Mouse (Mus musculus) neural tube, embryonic 14.5 days (tissue): ENCODE measurements around the gene Aldh1l1. TPM values are rescaled to one million over a fixed set of nuclear protein-coding genes. Genes with fewer than 3 reads are reported as not detected.

ENCODE experiments used
- ATAC-seq: fragments of 200-750 bp; cut with Nextera tagmentation; 2 replicates; pipeline ENCODE4 v1.8.0; 2017; ENCODE audit warnings: low read depth, mild to moderate bottlenecking, moderate TSS enrichment, moderate library complexity
- H3K27ac ChIP-seq: fragments of 300-500 bp; sonication (generic); 2 replicates; pipeline ENCODE4 v1.5.1; 2014; ENCODE audit warnings: low read depth, mild to moderate bottlenecking, control low read depth, low read length, moderate library complexity, mixed read lengths
- H3K27me3 ChIP-seq: fragments of 300-500 bp; sonication (generic); 2 replicates; pipeline ENCODE4 v1.6.1; 2014; ENCODE audit warnings: low read length; ENCODE audit not compliant: control insufficient read depth, insufficient read depth
- H3K36me3 ChIP-seq: fragments of 300-500 bp; sonication (generic); 2 replicates; pipeline ENCODE4 v1.6.1; 2014; ENCODE audit warnings: low read length, mixed read lengths; ENCODE audit not compliant: control insufficient read depth, insufficient read depth
- H3K4me1 ChIP-seq: fragments of 300-500 bp; sonication (generic); 2 replicates; pipeline ENCODE4 v1.6.1; 2014; ENCODE audit warnings: low read length; ENCODE audit not compliant: control insufficient read depth, insufficient read depth
- H3K4me2 ChIP-seq: fragments of 300-500 bp; sonication (generic); 2 replicates; pipeline ENCODE4 v1.6.1; 2014; ENCODE audit warnings: mild to moderate bottlenecking, low read depth, low read length, control low read depth
- H3K4me3 ChIP-seq: fragments of 300-500 bp; sonication (generic); 2 replicates; pipeline ENCODE4 v1.5.1; 2014; ENCODE audit warnings: low read depth, low read length, control low read depth, mixed read lengths
- H3K9ac ChIP-seq: fragments of 300-500 bp; sonication (generic); replicated peaks from 2 replicates; pipeline ENCODE4 v1.6.1; 2014; ENCODE audit warnings: low read depth, mild to moderate bottlenecking, control low read depth, low read length, mixed read lengths
- H3K9me3 ChIP-seq: fragments of 300-500 bp; sonication (generic); 2 replicates; pipeline ENCODE4 v1.6.1; 2016; ENCODE audit warnings: low read length; ENCODE audit not compliant: control insufficient read depth
- WGBS: fragments of 180-500 bp; shearing (Covaris S2); extraction: QIAGEN DNeasy Blood & Tissue Kit; methylation state at CpG from one replicate; pipeline ENCODE4 v1.1.7; 2014; 5-methylcytosine and 5-hydroxymethylcytosine counted together
- polyA plus RNA-seq: library from polyadenylated mRNA; unstranded; fragments of >200 nt; fragmentation: Nextera tagmentation; extraction: Ambion mirVana; gene quantifications from 2 replicates; pipeline ENCODE4 v1.2.1, GENCODE M21; 2014

Gene Aldh1l1
- polyA plus RNA-seq: 53.3 and 53.5 TPM in 2 replicates

DNA sequence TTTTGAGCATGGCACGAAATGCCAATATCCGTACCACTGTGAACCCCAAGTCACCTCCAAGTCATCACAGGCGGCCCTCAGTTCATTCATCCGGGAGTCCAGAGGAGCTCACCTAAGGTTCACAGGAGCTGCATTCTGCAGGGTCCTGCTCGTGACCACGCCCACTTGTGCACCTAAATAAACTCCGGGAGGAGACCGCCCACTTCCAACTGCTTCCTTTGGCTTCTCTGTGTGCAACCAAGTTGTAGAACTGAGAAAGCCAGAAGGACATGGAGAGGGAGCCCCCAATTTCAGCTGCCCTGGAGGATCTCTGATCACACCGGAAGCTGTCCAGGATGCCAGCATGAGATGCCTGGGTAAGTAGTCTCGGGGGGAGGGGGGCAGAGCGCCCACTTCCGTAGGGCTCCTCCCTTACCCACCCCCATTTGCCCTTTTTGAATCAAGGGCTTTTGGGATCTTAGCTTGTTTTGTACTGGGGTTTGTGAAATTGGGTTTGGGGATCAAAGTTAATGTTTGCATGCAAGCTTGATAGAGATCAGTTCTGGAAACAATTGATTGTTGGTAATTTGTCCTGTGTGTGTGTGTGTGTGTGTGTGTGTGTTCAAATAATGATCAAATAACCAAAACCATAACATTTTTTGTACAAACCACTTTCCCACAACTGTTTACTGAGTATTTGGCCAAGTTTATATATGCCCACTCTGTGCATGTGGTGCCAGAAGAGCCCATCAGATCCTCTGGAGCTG lies at the start of gene Aldh1l1:
Gene Aldh1l1, plus strand, starts transcription at position 252 of the 746 bp plus-strand sequence.
- Histone ChIP-seq H3K9me3 (no peaks in the 10 kb centered on the region), H3K9ac (no peak within 1 kb of the TSS), H3K27me3 (no peaks in the 10 kb centered on the region), H3K4me1 (no peaks in the 10 kb centered on the region), H3K36me3 (no peaks in the 10 kb centered on the region), H3K27ac (no peak within 1 kb of the TSS), H3K4me3 (no peak within 1 kb of the TSS), H3K4me2 (no peak within 1 kb of the TSS)
- no peak for ATAC-seq
- WGBS: 84% methylated on average over 12 of the region's 12 CpGs

DNA sequence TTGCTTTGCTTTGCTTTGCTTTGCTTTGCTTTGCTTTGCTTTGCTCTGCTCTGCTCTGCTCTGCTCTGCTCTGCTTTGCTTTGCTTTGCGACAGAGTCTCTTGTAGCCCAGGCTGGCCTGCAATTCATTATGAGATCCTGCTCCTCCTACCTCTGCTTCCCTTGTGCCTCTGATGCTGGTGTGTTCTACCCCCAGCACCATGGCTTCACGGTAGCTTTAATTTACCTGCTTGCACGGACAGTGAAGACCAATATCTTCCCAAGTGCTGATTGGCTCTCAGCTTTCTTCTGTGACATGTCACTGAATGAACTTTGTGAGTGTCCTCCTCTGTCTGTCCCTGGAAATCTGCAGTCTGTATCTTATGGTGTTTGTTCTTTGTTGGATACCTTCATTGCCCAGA lies 49.2 kb upstream of the Aldh1l1 start:
- WGBS: 92% methylated on average over 3 of the region's 3 CpGs
- Histone ChIP-seq H3K27me3 (no peaks in the 10 kb centered on the region), H3K9ac (no peak overlapping the region), H3K4me1 (no peaks in the 10 kb centered on the region), H3K9me3 (no peaks in the 10 kb centered on the region), H3K27ac (no peak overlapping the region), H3K4me2 (no peak overlapping the region), H3K4me3 (no peak overlapping the region), H3K36me3 (no peaks in the 10 kb centered on the region)
- ATAC-seq: no peak

DNA sequence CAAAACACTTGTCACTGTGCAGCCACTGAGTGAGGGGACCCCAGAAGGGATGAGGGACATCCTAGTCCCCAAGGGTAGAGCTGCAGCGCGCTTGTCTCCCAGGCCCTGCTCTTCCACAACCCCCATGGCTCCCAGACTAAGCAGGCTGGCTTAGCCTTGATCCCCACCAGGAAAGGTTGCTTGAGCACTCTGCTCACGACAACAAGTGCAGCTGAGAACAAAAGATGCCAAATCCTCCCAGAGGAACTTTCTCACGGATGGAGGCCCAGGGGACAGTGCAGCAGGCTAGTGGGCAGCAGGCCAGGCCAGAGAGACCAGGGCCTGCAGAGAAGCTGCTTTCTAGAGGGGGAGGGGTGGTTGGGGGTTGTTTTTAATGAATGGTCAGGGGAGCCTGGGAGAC lies 39.3 kb upstream of the Aldh1l1 start:
- Histone ChIP-seq H3K27me3 (no peaks in the 10 kb centered on the region), H3K36me3 (no peaks in the 10 kb centered on the region), H3K27ac (peak overlapping the region; percentile 60; the same call in 1 of the 2 replicates), H3K9me3 (no peaks in the 10 kb centered on the region), H3K4me2 (no peak overlapping the region), H3K4me1 (peaks cover 4% of the 10 kb centered on the region; the same call in 1 of the 2 replicates), H3K9ac (no peak overlapping the region), H3K4me3 (no peak overlapping the region)
- peak; percentile 79 for ATAC-seq
- WGBS: 39% methylated on average over 4 of the region's 4 CpGs

DNA sequence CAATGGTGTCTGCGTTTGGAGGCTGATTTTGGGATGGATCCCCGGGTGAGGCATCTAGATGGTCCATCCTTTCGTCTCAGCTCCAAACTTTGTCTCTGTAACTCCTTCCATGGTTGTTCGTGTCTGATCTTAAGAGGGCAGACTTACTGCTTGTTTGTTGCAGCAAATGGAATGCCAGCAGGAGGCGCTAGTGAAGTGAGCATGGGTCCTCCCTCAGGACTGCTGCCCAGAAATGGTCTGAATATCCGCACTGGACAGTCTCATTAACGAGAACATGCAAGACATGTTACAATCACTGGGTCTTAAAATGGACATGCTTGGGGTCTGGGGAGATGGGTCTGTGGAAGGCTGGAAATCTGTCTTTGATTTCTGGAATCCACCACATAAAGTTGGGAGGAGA lies 36.0 kb upstream of the Aldh1l1 start:
- no peak overlapping the region for H3K27ac ChIP-seq
- WGBS: 29% methylated on average over 7 of the region's 7 CpGs
- peaks cover 4% of the 10 kb centered on the region; the same call in 1 of the 2 replicates for H3K4me1 ChIP-seq
- no peak overlapping the region for H3K9ac ChIP-seq
- H3K36me3 ChIP-seq: no peaks in the 10 kb centered on the region
- H3K9me3 ChIP-seq: no peaks in the 10 kb centered on the region
- H3K4me3 ChIP-seq: no peak overlapping the region
- ATAC-seq: no peak
- H3K4me2 ChIP-seq: no peak overlapping the region
- no peaks in the 10 kb centered on the region for H3K27me3 ChIP-seq

DNA sequence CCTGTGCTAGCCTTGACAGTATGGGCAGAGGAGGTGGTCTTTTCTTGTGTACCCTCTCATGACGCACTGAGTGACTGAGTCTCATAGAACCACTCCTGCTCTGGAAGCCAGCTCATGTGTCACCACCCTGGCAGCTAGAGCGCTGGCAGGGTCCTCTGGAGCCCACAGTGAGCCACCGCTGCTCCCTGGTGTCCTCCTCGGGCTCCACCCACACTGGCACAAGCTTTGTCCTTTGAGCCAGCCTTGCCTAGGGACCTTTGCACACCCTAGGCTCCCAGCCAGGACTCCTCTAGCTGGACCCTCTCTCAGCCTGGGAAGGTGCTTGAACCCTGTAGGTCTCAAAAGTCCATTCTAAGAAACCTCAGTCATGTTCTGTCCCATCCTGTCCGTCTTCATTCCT lies 35.5 kb upstream of the Aldh1l1 start:
- Histone ChIP-seq H3K9ac (no peak overlapping the region), H3K4me2 (no peak overlapping the region), H3K4me3 (no peak overlapping the region), H3K27me3 (no peaks in the 10 kb centered on the region), H3K27ac (no peak overlapping the region), H3K36me3 (no peaks in the 10 kb centered on the region), H3K9me3 (no peaks in the 10 kb centered on the region), H3K4me1 (peaks cover 4% of the 10 kb centered on the region; the same call in 1 of the 2 replicates)
- WGBS: 76% methylated on average over 5 of the region's 5 CpGs
- no peak for ATAC-seq

DNA sequence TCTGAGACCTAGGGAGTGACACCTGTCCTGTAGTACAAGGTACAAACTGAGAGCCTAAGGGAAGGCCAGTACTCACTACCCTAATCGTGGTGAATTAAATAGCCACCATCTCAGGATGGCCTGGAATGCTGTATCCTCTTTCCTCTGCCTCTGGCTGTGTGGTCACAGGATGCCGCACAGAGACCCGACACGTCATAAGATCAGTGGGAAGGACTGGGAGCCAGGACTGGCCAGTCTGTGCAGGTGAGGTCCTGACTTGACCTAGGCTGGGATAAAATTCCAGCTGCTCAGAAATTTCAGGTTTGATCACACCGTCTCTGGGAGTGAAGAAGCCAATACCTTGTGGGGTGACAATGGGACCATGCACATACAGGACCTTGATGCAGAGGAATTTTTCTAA lies 34.7 kb upstream of the Aldh1l1 start:
- H3K4me1 ChIP-seq: peaks cover 4% of the 10 kb centered on the region; the same call in 1 of the 2 replicates
- H3K9ac ChIP-seq: no peak overlapping the region
- H3K9me3 ChIP-seq: no peaks in the 10 kb centered on the region
- H3K4me3 ChIP-seq: no peak overlapping the region
- no peak overlapping the region for H3K27ac ChIP-seq
- WGBS: 89% methylated on average over 5 of the region's 5 CpGs
- no peaks in the 10 kb centered on the region for H3K36me3 ChIP-seq
- no peak for ATAC-seq
- no peak overlapping the region for H3K4me2 ChIP-seq
- no peaks in the 10 kb centered on the region for H3K27me3 ChIP-seq

DNA sequence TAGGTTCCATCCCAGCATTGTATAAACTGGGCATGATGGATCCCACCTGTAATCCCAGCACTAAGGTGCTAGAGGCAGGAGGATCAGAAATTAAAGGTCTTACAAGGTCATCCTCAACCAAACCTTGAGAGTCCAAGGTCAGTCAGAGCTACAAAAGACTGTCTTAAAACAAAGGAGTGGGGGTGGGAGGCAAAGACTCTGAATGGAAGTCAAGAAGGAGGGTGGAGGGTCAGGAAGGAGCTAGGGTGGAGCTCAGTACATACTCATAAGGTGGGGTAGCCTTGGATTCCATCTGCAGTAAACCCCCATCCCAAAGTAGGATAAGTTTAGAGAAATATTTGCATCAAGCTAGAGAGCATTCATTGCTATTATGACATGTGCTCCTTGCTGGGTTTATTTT lies 33.6 kb upstream of the Aldh1l1 start:
- no peaks in the 10 kb centered on the region for H3K27me3 ChIP-seq
- no peak overlapping the region for H3K4me3 ChIP-seq
- H3K9ac ChIP-seq: no peak overlapping the region
- no peaks in the 10 kb centered on the region; the same call in 1 of the 2 replicates for H3K4me1 ChIP-seq
- no peak overlapping the region for H3K4me2 ChIP-seq
- ATAC-seq: no peak
- no peaks in the 10 kb centered on the region for H3K36me3 ChIP-seq
- no peak overlapping the region for H3K27ac ChIP-seq
- no peaks in the 10 kb centered on the region for H3K9me3 ChIP-seq

DNA sequence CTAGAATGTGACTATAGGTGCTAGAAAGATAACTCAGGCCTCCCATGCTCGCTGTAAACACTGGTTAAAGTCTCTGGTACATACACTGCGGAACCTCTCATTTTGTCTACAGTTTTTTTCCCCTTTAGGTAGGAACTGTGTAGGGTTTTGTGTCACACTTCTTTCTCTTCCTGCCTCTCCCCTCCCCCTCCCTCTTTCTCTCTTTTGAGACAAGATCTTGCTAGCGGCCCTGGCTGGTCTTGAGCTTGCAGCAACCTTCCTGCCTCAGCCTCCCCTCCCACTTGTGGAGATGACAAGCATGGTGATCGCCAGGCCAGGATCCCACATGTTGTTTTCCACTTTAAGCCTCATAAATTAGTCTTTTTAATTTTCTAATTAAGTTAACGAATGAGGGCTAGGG lies 32.5 kb upstream of the Aldh1l1 start:
- Histone ChIP-seq H3K27ac (no peak overlapping the region), H3K9me3 (no peaks in the 10 kb centered on the region), H3K4me1 (no peaks in the 10 kb centered on the region), H3K9ac (no peak overlapping the region), H3K27me3 (no peaks in the 10 kb centered on the region), H3K4me3 (no peak overlapping the region), H3K36me3 (no peaks in the 10 kb centered on the region), H3K4me2 (no peak overlapping the region)
- ATAC-seq: no peak
- WGBS: 82% methylated on average over 5 of the region's 5 CpGs

DNA sequence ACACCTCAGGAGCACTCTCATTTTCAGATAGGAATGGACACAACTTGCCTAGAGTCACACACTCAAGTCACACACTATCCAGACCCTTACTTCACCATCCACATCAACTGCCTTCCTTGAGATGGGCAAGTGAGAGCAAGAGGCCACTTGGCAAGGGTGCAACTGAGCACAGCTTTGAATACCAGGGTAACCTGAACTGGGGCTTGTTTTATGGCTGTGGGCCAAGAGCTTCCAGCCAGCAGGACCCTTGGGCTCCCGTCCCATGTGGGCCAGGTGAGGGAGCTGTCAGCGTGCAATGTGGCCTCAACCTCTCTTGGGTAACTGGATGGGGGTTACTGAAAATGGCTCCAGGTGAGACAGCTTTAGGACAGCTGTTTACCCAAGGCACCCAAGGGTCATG lies 28.8 kb upstream of the Aldh1l1 start:
- no peaks in the 10 kb centered on the region for H3K36me3 ChIP-seq
- no peaks in the 10 kb centered on the region for H3K9me3 ChIP-seq
- ATAC-seq: no peak
- H3K4me2 ChIP-seq: no peak overlapping the region
- peaks cover 8% of the 10 kb centered on the region for H3K27me3 ChIP-seq
- no peak overlapping the region for H3K27ac ChIP-seq
- 85% methylated on average over 2 of the region's 2 CpGs for WGBS
- H3K4me1 ChIP-seq: 0 out of 2 replicates have a peak, but pooled peaks cover 3% of the 10 kb centered on the region
- H3K4me3 ChIP-seq: no peak overlapping the region
- no peak overlapping the region for H3K9ac ChIP-seq
